Mouse (Mus musculus) heart, postnatal 4 days (tissue): ENCODE measurements around the gene Dnal1. TPM values are rescaled to one million over a fixed set of nuclear protein-coding genes. Genes with fewer than 3 reads are reported as not detected.
A peak's percentile ranks its signal among the peaks of the same experiment; 100 is the strongest.
"Not testable (repeated sequence)": the region's sequence is repeated elsewhere in the genome, so short reads cannot be mapped to it uniquely, and the experiment has no call there.

Experiments
- DNase-seq: peaks from one replicate; pipeline ENCODE4 v3.0.0; 2021
- total RNA-seq, 2 experiments: library from RNA; stranded (reverse); gene quantifications; 2 replicates each; pipeline ENCODE4 v1.2.3; 2021

The Dnal1 gene
- total RNA-seq = 10 to 100 TPM in 1 of 2 experiments, 1 to 10 TPM in 1; 9.2 to 12.3 TPM

GRCm38 (mm10) chr12:84114153-84114994 lies at the start of gene Dnal1:
Gene Dnal1 (plus strand): TSS chr12:84114366.
- peak; percentile 91 for DNase-seq

- DNase-seq = no peak
These were observed 49.5 kb upstream of the Dnal1 start for GRCm38 (mm10) chr12:84064621-84065020.

- DNase-seq = no peak
These were observed 46.4 kb upstream of the Dnal1 start for GRCm38 (mm10) chr12:84067752-84068151.

GRCm38 (mm10) chr12:84068296-84068695 lies 45.9 kb upstream of the Dnal1 start:
- no peak for DNase-seq

- no peak for DNase-seq
These were observed 45.2 kb upstream of the Dnal1 start, which contains the start of gene Acot5 for GRCm38 (mm10) chr12:84068986-84069385. Gene Acot5 (plus strand): TSS chr12:84069325.

- DNase-seq = peak; percentile 45
These were observed 44.6 kb upstream of the Dnal1 start for GRCm38 (mm10) chr12:84069582-84069981.

- no peak for DNase-seq
These were observed 42.5 kb upstream of the Dnal1 start for GRCm38 (mm10) chr12:84071696-84072095.

- no peak for DNase-seq
These were observed 36.7 kb upstream of the Dnal1 start for GRCm38 (mm10) chr12:84077371-84077990.

GRCm38 (mm10) chr12:84083842-84084241 lies 30.3 kb upstream of the Dnal1 start:
- no peak for DNase-seq

- no peak for DNase-seq
These were observed 29.6 kb upstream of the Dnal1 start for GRCm38 (mm10) chr12:84084581-84084980.

GRCm38 (mm10) chr12:84094666-84095065 lies 19.5 kb upstream of the Dnal1 start:
- not testable (repeated sequence) for DNase-seq

GRCm38 (mm10) chr12:84099605-84100004 lies 14.6 kb upstream of the Dnal1 start:
- no peak for DNase-seq

GRCm38 (mm10) chr12:84100071-84100470 lies 14.1 kb upstream of the Dnal1 start:
- DNase-seq = no peak

- DNase-seq = peak; percentile 52
These were observed 13.3 kb upstream of the Dnal1 start, which contains the start of gene Acot6 for GRCm38 (mm10) chr12:84100604-84101492. Gene Acot6 (plus strand): TSS chr12:84100654.

- DNase-seq = no peak
These were observed 12.7 kb upstream of the Dnal1 start for GRCm38 (mm10) chr12:84101493-84101845.

GRCm38 (mm10) chr12:84107012-84107411 lies 7.2 kb upstream of the Dnal1 start:
- DNase-seq = no peak

- DNase-seq = no peak
These were observed 6.5 kb upstream of the Dnal1 start for GRCm38 (mm10) chr12:84107692-84108091.

- DNase-seq = no peak
These were observed 4.2 kb upstream of the Dnal1 start for GRCm38 (mm10) chr12:84109924-84110323.

GRCm38 (mm10) chr12:84110814-84111213 lies 3.4 kb upstream of the Dnal1 start:
- no peak for DNase-seq

GRCm38 (mm10) chr12:84113676-84114075 lies 490 bp upstream of the Dnal1 start:
- no peak for DNase-seq

- no peak for DNase-seq
These were observed 5.4 kb downstream of the Dnal1 start for GRCm38 (mm10) chr12:84119584-84119983.

GRCm38 (mm10) chr12:84125892-84126291 lies 11.7 kb downstream of the Dnal1 start:
- DNase-seq = no peak

- DNase-seq = no peak
These were observed 12.7 kb downstream of the Dnal1 start for GRCm38 (mm10) chr12:84126899-84127298.
